Mouse (Mus musculus) lung, adult 2 months (tissue): ENCODE measurements around the gene Nsa2. TPM values are rescaled to one million over a fixed set of nuclear protein-coding genes. Genes with fewer than 3 reads are reported as not detected.

Source experiments
- DNase-seq: peaks from one replicate; pipeline ENCODE4 v3.0.0; 2022
- H3K4me1 ChIP-seq: fragments of 200-500 bp; 2 replicates; pipeline ENCODE4 v1.6.1; 2011; ENCODE audit warnings: low read length; ENCODE audit not compliant: control insufficient read depth, insufficient read depth
- H3K4me3 ChIP-seq: fragments of 200-500 bp; replicated peaks from 2 replicates; pipeline ENCODE3; 2011; ENCODE audit warnings: low read depth, mild to moderate bottlenecking, control low read depth, low read length; ENCODE audit errors: extremely low read depth
- CTCF ChIP-seq: fragments of 200-500 bp; IDR thresholded peaks from 2 replicates; pipeline ENCODE4 v1.5.1; 2011; ENCODE audit warnings: mild to moderate bottlenecking, low read length, control low read depth; ENCODE audit not compliant: insufficient read depth
- POLR2A ChIP-seq: fragments of 200-500 bp; IDR thresholded peaks from 2 replicates; pipeline ENCODE4 v1.6.1; 2011; ENCODE audit warnings: low read depth, mild to moderate bottlenecking, control low read depth, low read length, borderline replicate concordance; ENCODE audit errors: extremely low read depth
- WGBS: fragments of 180-500 bp; shearing (Covaris S2); methylation state at CpG from one replicate; pipeline ENCODE4 v1.1.7; 2018; 5-methylcytosine and 5-hydroxymethylcytosine counted together
- polyA plus RNA-seq: library from polyadenylated mRNA; depleted of rRNA; stranded (reverse); fragments of >200 nt; gene quantifications from 2 replicates; pipeline ENCODE4 v1.2.3, GENCODE M21; 2012; rRNA removed

The Nsa2 gene
- polyA plus RNA-seq, 1 experiment = 22.4 TPM

GRCm38 (mm10) chr13:97088183-97088582, 49.6 kb downstream of the Nsa2 start:
- DNase-seq = no peak
- Histone ChIP-seq H3K4me3 (no peak overlapping the region), H3K4me1 (no peaks in the 10 kb centered on the region)
- 91% methylated on average over 3 of the region's 3 CpGs for WGBS
- TF ChIP-seq POLR2A (no peak), CTCF (no peak)

- 92% methylated on average over 6 of the region's 6 CpGs for WGBS
- TF ChIP-seq POLR2A = no peak
- TF ChIP-seq CTCF = no peak
- Histone ChIP-seq H3K4me1 (no peaks in the 10 kb centered on the region), H3K4me3 (no peak overlapping the region)
- no peak for DNase-seq
Measured at GRCm38 (mm10) chr13:97087421-97087820, 50.3 kb downstream of the Nsa2 start.

GRCm38 (mm10) chr13:97086316-97086715, 51.4 kb downstream of the Nsa2 start:
- TF ChIP-seq CTCF = no peak
- no peak for TF ChIP-seq POLR2A
- H3K4me1 ChIP-seq = no peaks in the 10 kb centered on the region
- H3K4me3 ChIP-seq = no peak overlapping the region
- DNase-seq = no peak
- WGBS = 78% methylated on average over 8 of the region's 9 CpGs

GRCm38 (mm10) chr13:97082432-97082831, 55.3 kb downstream of the Nsa2 start:
- no peak for TF ChIP-seq CTCF
- no peak for TF ChIP-seq POLR2A
- WGBS = 84% methylated on average over 7 of the region's 7 CpGs
- DNase-seq = no peak
- H3K4me3 ChIP-seq = no peak overlapping the region
- no peaks in the 10 kb centered on the region for H3K4me1 ChIP-seq

- WGBS = 78% methylated on average over 3 of the region's 3 CpGs
- H3K4me3 ChIP-seq = no peak overlapping the region
- no peaks in the 10 kb centered on the region for H3K4me1 ChIP-seq
- no peak for DNase-seq
- TF ChIP-seq POLR2A = no peak
- no peak for TF ChIP-seq CTCF
Measured at GRCm38 (mm10) chr13:97080615-97081014, 57.1 kb downstream of the Nsa2 start.

- Histone ChIP-seq H3K4me1 (no peaks in the 10 kb centered on the region), H3K4me3 (no peak overlapping the region)
- TF ChIP-seq CTCF (no peak), POLR2A (no peak)
- 83% methylated on average over 2 of the region's 2 CpGs for WGBS
- no peak for DNase-seq
Measured at GRCm38 (mm10) chr13:97080201-97080600, 57.5 kb downstream of the Nsa2 start.

Other genes with a start within 250 kb of the Nsa2 start
- 0.07 and 0.08 TPM in 2 replicates for gene Gcnt4, start 213.2 kb downstream of the Nsa2 start, polyA plus RNA-seq
- not detected in 2 replicates for gene 1700029F12Rik, start 103.6 kb downstream of the Nsa2 start, polyA plus RNA-seq
- not detected in 2 replicates for gene Fam169a, start 70.7 kb downstream of the Nsa2 start, polyA plus RNA-seq
- gene Gm6169, start 38.7 kb downstream of the Nsa2 start, polyA plus RNA-seq = 0.65 and 1.9 TPM in 2 replicates
- gene Gfm2, start within 50 bp of the Nsa2 start, polyA plus RNA-seq = 13.3 and 17.2 TPM in 2 replicates
- gene Hexb, start 60.4 kb upstream of the Nsa2 start, polyA plus RNA-seq = 70.6 and 71.8 TPM in 2 replicates
- gene Enc1, start 103.2 kb upstream of the Nsa2 start, polyA plus RNA-seq = 7.3 and 8.5 TPM in 2 replicates